Mouse (Mus musculus) inflammation-experienced regulatory T-cells, adult 6 months (primary cell): Measurements from ENCODE around the gene Hist1h4f. TPM values are rescaled to one million over a fixed set of nuclear protein-coding genes. Genes with fewer than 3 reads are reported as not detected.
"Not testable (repeated sequence)": the region's sequence is repeated elsewhere in the genome, so short reads cannot be mapped to it uniquely, and the experiment has no call there.

Experiments used
- ATAC-seq: one replicate; pipeline ENCODE4 v1.8.0; 2017
- polyA plus RNA-seq, 3 experiments: library from polyadenylated mRNA; unstranded; fragments of 100-300 nt; shearing (Covaris generic); gene quantifications; one replicate each; pipeline ENCODE4 v1.2.1; 2017

Hist1h4f gene
- polyA plus RNA-seq, 3 experiments from 2014 or later, result 3.2 TPM; not detected in 2

GRCm38 (mm10) chr13:23554925-23555838 is 3.7 kb upstream of the Hist1h4f start:
- ATAC-seq, result peak; percentile 66

DNA sequence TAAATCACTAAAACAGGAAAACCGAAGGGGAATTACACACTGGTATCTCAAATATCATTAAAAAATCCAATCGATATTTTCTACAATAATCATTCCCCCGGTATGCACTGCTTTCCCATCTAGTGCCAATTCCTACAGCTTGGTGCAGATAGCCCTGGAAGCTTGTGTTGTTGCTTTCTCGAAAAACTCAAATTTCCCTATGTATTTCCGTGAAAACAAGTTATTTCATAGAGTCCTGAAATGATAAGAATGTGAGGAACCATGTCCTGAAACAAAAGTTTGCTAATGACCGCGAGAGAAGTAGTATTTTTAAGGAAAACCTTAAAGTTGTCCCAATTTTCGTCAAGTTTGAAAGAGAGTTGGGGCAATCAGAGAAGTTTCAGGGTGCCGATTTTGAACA is 2.9 kb upstream of the Hist1h4f start:
- ATAC-seq, result no peak

DNA sequence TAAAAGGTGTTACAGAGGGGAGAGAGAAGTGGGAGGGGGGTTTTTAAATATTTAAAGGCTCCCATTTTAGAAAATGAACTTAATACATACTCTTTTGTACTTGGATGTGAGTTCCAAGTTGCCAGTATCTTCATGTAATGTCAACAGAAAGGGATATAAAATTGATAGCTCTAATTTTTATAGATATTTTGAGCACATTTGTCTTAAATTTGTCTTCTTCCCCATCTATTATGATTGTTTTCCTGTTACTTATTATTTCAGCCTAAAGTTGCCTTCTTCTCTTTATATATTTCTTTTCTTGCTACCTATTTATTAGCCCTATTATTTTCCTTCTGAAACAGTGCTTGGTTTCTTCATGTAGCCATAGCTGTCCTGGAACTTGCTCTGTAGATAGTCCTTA is 1.5 kb upstream of the Hist1h4f start, which contains the start of gene Hist1h1d:
Hist1h1d (plus strand) TSS at position 301 of the 400 bp plus-strand sequence.
- ATAC-seq, result no peak

DNA sequence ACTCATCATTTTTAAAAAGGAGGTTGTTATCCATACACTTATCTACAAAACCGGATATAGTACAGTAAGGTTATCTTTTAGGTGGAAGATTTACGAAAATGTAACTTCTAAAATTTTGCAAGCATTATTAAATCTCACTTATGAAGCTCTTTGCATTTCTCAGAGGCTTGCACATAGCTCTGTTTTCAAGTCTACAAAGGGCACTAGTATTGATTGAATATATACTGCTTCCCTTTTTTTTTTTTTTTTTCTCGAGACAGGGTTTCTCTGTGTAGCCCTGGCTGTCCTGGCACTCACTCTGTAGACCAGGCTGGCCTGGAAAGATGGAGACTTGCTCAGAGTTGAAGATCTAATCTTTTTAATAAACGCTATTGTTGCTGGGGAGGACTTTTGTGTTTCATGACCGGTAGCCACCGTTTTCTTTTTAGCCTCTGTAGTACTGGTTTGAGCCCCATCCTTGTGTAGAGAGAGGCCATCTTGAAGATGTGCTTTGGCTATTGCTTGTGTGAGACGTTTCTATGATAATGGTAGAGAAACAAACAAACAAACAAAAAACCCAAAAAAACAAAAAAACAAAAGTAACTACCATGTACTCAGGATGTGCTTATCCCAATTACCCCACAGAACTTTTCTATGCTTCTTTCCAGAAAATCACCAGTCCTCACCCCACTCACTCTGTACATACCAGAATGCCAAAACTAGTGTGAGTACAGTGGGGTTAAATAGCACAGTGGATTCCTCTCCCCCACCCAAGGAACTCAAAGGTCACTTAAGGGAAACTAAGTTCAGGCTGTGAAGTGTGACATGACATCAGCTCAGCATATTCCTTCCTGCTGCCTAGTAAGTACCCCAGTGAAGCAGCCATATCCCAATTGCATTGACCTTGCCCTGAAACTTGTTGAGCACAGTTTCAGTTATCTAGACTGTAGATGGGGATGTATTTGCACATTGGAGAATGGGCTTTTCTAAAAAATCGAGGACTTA is 775 bp upstream of the Hist1h4f start:
- ATAC-seq, result no peak

DNA sequence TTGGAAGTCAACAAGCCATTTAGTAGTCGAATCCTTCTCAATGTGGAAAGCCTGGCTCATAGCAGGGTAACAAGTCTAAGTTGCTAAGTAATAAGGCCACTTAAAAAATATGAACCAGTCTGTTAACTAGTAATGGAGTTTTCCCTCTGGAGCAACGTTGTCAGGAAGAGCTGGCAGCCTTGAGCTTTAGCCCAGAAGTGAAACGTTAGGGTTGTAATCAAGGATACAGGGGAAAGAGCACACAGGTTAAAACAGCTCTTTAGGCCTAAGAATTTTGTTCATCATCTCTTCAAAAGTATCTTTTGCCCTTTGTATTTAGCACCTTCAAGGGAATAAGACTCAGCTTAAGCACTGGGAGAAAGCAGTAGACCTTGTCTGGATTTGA is 695 bp downstream of the Hist1h4f start:
- ATAC-seq, result no peak

GRCm38 (mm10) chr13:23546694-23547093 is 4.8 kb downstream of the Hist1h4f start:
- ATAC-seq, result no peak

GRCm38 (mm10) chr13:23544787-23545120 is 6.7 kb downstream of the Hist1h4f start:
- peak; percentile 2 for ATAC-seq

DNA sequence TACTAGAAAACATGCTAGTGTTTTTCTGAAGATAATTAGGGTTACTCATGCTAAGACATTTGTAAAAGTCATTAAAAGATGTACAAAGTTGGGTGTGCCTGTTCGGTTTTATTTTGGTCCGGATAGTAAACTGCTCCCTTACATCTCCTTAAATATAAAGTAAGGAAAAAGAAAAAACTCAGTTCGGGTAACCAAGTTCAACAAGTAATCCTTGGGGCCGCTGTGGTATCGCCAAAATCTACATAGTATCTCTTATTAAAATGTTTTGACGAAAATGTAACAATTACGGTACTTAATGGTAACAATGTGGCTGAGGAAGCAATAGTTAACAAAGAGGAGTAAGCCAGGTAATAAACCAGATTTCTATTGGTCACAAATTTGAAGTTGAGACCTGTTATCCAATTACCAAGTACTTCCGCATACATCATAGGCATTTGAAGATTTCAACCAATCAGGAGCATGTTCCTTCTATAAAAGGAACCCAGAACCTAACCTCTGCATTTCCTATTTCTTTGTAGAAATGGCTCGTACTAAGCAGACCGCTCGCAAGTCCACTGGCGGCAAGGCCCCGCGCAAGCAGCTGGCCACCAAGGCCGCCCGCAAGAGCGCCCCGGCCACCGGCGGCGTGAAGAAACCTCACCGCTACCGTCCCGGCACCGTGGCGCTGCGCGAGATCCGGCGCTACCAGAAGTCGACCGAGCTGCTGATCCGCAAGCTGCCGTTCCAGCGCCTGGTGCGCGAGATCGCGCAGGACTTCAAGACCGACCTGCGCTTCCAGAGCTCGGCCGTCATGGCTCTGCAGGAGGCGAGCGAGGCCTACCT is 7.3 kb downstream of the Hist1h4f start, which contains the start of gene Hist1h3f:
Hist1h3f (plus strand) TSS at position 88 of the 822 bp plus-strand sequence.
- peak; percentile 83 for ATAC-seq

DNA sequence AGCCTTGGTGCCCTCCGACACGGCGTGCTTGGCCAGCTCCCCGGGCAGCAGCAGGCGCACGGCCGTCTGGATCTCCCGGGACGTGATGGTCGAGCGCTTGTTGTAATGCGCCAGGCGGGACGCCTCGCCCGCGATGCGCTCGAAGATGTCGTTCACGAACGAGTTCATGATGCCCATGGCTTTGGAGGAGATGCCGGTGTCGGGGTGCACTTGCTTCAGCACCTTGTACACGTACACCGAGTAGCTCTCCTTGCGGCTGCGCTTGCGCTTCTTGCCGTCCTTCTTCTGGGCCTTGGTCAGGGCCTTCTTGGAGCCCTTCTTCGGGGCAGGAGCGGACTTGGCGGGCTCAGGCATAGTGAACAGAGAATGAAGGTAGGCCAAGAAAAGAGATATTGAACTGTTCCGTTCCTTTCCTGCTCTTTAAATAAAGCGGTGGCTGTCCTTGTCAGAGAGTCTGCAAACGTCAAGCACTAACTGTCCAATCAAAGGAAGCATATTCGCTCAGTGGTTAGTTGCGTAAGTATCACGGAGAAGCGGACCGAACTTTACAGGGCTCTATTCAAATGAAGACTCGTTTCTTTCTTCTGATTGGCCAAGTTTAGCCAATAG is 8.3 kb downstream of the Hist1h4f start, which contains the start of gene Hist1h2bh:
Hist1h2bh (minus strand) TSS at position 394 of the 609 bp plus-strand sequence.
- ATAC-seq, result peak; percentile 90

GRCm38 (mm10) chr13:23542225-23542980 is 9.0 kb downstream of the Hist1h4f start:
- ATAC-seq, result not testable (repeated sequence)

DNA sequence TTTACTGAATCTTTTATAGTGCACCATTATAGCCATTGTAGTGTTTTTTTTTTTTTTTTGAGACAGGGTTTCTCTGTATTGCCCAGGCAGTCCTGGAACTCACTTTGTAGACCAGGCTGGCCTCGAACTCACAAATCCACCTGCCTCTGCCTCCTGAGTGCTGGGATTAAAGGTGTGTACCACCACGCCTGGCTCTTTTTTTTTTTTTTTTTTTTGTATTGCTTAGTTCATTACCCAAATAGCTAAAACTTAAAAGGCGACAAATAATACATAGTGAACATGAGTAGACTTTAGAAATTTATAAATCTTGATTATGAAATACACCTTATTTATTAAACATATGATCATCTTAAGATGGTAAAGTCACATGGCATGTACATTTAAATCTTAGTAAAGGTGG is 10.0 kb downstream of the Hist1h4f start:
- no peak for ATAC-seq

GRCm38 (mm10) chr13:23539821-23540220 is 11.6 kb downstream of the Hist1h4f start:
- not testable (repeated sequence) for ATAC-seq

DNA sequence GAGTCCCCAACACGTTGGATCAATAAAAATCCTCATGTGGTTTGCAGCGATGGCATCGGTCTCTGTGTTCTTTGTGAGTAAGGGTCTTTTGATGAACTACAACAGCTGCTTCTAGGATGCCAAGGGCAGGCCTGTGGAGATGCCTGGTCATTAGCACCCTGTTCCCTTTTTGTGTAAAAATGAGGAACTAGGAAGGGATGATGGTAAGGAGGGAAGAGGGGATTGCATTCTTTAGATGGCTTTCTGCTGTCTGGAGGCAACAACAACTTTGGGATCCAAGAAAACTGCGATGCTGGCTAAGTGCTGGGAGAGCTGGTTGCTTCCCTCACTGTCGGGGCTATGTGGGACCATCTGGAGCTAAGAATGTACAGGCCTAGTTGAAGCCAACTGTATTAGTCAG is 13.2 kb downstream of the Hist1h4f start:
- ATAC-seq, result no peak

DNA sequence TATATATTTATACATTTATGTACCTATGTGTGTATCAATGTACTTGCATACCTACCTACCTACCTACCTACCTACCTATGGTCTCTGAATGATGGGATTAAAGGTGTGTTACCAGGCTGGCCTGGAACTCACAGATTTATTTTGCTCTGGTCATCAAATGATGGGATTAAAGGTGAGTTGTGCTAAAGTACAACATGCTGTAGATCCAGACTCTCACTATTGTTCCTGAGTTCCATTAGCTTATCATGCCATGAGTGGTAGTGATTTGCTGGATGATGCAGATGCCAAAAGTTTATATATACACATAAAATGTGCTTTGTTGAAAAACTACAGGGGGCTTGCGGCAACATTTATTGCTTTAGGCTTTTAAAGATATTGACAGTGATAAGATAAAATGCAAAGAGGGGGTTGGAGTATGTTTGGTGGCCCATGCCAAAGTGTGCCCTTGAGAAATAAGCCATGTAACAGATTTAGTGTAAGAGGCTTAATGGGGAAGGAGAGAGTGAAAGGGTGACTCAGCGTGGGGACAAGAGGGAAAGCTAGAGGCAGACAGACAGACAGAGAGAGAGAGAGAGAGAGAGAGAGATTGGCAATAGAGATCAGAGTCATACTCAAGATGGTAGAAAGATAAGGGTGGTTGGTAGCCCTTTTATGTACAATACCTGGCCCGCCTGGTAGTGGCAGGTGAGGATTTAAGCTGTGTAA is 14.3 kb downstream of the Hist1h4f start:
- no peak for ATAC-seq

DNA sequence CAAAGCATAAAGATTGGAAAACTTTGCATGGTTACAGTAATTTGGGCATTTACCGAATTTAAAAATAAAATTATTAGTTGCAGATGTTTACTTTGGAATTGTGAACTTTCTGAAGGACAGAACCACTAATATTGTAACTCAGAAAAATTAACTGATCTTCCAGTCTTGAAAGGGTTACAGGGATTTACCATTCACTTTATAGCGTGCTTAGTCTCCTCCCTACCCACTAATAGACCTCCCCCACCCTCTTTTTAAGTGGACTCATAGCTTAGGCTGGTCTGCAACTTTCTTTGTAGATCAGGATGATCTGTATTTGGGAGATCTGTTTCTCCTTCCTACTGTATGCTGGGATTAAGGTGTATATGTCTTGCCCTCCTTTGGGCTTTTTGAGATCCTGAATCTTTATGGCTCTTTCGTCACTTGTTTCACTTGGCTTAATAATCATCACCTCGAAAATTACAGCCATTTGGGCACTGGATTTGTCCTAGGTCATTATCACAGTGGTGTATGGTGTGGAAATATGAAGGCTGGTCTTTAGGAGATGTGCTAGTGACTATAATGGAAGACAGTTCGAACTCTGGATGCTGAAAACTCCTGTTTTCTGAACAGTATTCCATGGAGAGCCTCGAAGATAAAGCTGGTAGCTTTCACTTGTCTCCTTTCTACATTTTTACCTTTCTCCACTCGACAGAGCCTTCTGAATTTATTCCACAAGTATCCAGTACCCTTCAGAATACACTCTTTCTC is 15.2 kb downstream of the Hist1h4f start:
- no peak for ATAC-seq

DNA sequence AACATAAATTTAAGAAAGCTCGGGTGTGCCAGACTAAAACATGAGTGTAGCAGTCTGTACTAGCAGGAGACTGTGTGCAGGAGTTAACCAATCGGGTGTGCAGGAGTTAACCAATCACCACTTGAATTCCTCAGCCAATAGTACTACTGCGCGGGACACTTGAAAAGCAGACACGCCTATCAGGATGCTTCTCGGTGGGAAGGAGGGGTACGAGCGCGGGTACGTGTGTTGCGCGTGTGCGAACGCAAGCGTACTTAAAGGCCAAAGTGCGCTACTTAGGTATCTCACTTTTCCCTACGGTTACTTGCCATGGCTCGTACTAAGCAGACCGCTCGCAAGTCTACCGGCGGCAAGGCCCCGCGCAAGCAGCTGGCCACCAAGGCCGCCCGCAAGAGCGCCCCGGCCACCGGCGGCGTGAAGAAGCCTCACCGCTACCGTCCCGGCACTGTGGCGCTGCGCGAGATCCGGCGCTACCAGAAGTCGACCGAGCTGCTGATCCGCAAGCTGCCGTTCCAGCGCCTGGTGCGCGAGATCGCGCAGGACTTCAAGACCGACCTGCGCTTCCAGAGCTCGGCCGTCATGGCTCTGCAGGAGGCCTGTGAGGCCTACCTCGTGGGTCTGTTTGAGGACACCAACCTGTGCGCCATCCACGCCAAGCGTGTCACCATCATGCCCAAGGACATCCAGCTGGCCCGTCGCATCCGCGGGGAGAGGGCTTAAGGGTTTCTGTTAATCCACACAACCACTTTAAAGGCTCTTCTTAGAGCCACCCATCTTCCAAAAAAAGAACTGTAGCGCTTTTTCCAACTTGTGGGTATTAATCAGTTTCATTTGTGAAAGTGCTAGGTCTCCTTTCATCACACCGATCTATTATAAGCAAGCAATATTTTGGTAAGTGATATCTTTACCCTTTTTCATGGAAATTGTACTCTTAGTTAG is 16.0 kb downstream of the Hist1h4f start, which contains the start of gene Hist1h3g:
Hist1h3g (plus strand) TSS at position 286 of the 939 bp plus-strand sequence.
- ATAC-seq, result peak; percentile 73

DNA sequence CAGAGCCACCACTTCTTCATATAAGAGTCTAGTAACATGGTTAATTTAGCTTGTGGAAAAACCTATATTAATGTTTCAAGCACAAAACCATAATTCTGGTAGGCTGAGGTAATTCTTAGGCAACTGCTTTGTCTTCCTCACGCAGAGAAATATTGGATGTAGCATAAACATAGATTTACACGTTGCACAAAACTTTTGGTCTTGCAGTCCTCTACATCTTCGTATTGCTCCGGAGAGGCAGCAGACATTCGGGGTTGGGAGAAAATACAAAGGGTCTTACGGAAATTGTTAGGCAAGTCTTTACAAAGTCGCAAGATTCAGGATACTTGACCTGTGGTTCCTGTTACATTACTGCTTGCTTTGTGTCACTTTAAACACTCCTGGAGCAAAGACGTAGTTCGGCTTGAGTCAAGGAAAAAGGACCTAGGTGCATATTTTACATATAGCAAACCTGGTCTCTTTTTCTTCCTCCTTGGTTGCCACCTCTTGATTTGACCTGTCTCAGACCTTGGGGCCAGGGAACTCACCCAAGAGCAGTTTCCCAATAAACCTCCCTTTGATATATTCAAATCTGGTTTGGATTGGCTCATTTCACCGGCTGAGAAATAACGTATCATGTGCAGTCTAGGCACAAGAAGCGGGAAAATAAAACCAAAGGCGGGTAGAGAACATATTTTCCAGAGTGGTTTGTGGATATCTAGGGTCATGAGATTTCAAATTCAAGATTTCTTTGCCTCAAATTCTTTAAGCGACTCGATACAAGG is 16.9 kb downstream of the Hist1h4f start:
- ATAC-seq, result no peak
